Mouse (Mus musculus) stomach, embryonic 16.5 days (tissue): ENCODE measurements at regions not wholly inside any gene's neighbourhood (a gene's known extent, or its start where the extent isn't known, plus 50 kb on each side); places are given as distances from the start of the nearest gene placed in this dataset.

Source experiments
- ATAC-seq: fragments of 200-750 bp; cut with Nextera tagmentation; 2 replicates; pipeline ENCODE4 v1.8.0; 2017; ENCODE audit warnings: moderate number of reproducible peaks, moderate TSS enrichment; ENCODE audit not compliant: insufficient read depth, low FRiP score
- H3K27ac ChIP-seq: fragments of 300-500 bp; sonication (generic); 2 replicates; pipeline ENCODE4 v1.5.1; 2014; ENCODE audit warnings: low read length
- H3K27me3 ChIP-seq: fragments of 300-500 bp; sonication (generic); 2 replicates; pipeline ENCODE4 v1.6.1; 2014; ENCODE audit warnings: low read length, control low read depth, mixed read lengths; ENCODE audit not compliant: control insufficient read depth, insufficient read depth
- H3K36me3 ChIP-seq: fragments of 300-500 bp; sonication (generic); 2 replicates; pipeline ENCODE4 v1.6.1; 2014; ENCODE audit warnings: low read length; ENCODE audit not compliant: control insufficient read depth, insufficient read depth
- H3K4me1 ChIP-seq: fragments of 300-500 bp; sonication (generic); 2 replicates; pipeline ENCODE4 v1.6.1; 2014; ENCODE audit warnings: low read length, control low read depth, mixed read lengths; ENCODE audit not compliant: control insufficient read depth, insufficient read depth
- H3K4me2 ChIP-seq: fragments of 300-500 bp; sonication (generic); 2 replicates; pipeline ENCODE4 v1.6.1; 2014; ENCODE audit warnings: low read depth, low read length, mixed read lengths
- H3K4me3 ChIP-seq: fragments of 300-500 bp; sonication (generic); replicated peaks from 2 replicates; pipeline ENCODE4 v1.5.1; 2014; ENCODE audit warnings: mild to moderate bottlenecking, low read length
- H3K9ac ChIP-seq: fragments of 300-500 bp; sonication (generic); 2 replicates; pipeline ENCODE4 v1.6.1; 2014; ENCODE audit warnings: low read length
- H3K9me3 ChIP-seq: fragments of 300-500 bp; sonication (generic); replicated peaks from 2 replicates; pipeline ENCODE4 v1.6.1; 2016; ENCODE audit warnings: low read length, control low read depth; ENCODE audit not compliant: control insufficient read depth
- WGBS: fragments of 180-500 bp; shearing (Covaris S2); extraction: QIAGEN DNeasy Blood & Tissue Kit; methylation state at CpG from one replicate; pipeline ENCODE4 v1.1.7; 2014; 5-methylcytosine and 5-hydroxymethylcytosine counted together

DNA sequence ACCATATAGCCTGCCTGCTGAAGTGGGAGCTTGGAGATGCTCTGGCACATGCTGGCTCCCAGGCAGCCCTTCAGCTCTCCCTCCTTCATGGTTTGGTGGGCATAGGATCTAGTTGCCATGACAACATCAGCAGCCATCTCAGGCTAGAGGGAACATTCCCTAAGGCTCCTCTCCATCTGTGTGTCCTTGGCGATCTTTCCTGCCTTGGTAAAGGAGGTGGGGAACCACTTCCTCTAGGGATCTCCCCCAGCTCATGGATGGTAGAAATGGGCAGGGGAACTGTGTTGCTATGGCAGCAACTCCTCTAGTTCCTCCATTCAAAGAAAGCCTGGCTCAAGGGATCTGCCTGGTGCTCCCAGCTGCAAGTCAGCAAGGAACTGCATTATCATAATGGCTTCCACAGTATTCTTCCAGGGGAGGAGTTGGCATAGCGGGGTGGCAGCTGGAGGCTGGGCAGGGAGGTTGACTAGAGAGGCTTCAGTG, 74.6 kb upstream of the Gpr158 start:
- 70% methylated on average over 2 of the region's 2 CpGs for WGBS
- Histone ChIP-seq H3K9ac (no peak overlapping the region), H3K4me1 (no peaks in the 10 kb centered on the region), H3K9me3 (no peaks in the 10 kb centered on the region), H3K27me3 (no peaks in the 10 kb centered on the region), H3K4me3 (no peak overlapping the region), H3K4me2 (no peak overlapping the region), H3K36me3 (no peaks in the 10 kb centered on the region), H3K27ac (no peak overlapping the region)
- ATAC-seq: no peak

DNA sequence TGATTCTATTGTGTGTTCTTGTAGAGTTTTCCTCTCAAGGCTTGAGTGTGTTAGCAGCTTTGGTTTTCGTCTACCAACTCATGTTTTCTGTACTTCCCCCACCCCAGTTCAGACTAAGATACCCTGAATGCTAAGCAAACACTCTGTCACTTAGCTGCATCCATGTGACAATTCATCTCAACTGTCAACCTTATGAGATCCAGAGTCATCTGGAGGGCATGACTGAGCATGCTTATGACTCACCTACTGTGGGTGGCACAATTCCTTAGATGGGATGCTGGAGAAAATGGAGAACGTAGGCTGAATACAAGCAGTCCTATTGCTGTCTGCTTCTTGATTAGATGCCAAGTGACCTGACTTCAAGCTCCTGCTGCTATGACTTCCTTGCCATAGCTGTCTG, 73.3 kb upstream of the Gpr158 start:
- 63% methylated on average over 2 of the region's 2 CpGs for WGBS
- H3K4me3 ChIP-seq: no peak overlapping the region
- H3K27me3 ChIP-seq: no peaks in the 10 kb centered on the region
- H3K9me3 ChIP-seq: no peaks in the 10 kb centered on the region
- no peaks in the 10 kb centered on the region for H3K4me1 ChIP-seq
- H3K4me2 ChIP-seq: no peak overlapping the region
- ATAC-seq: no peak
- H3K27ac ChIP-seq: no peak overlapping the region
- H3K9ac ChIP-seq: no peak overlapping the region
- H3K36me3 ChIP-seq: no peaks in the 10 kb centered on the region

DNA sequence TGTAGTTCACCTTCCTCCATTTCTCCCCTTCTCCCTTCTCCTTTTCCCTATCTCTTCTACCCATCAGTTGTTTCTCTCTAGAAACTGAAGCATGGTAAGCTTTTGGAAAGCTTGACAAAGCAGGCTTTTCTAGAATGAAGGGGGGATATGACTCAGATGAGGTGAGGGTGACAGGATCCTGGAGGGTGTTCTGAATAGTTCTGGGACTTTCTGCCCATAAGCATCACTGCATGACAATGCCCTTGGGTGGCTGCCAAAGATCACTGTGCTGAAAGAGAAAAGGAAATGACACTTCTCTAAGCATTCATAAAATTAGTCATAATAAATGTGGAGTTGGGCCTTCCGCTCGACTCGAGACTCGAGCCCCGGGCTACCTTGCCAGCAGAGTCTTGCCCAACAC, 67.7 kb upstream of the Gpr158 start:
- 87% methylated on average over 5 of the region's 5 CpGs for WGBS
- H3K27me3 ChIP-seq: no peaks in the 10 kb centered on the region
- no peak for ATAC-seq

More for the DNA sequence above, 67.7 kb upstream of the Gpr158 start:
- Histone ChIP-seq H3K9ac (no peak overlapping the region), H3K27ac (no peak overlapping the region), H3K4me1 (no peaks in the 10 kb centered on the region), H3K9me3 (no peaks in the 10 kb centered on the region), H3K4me3 (no peak overlapping the region), H3K36me3 (no peaks in the 10 kb centered on the region), H3K4me2 (no peak overlapping the region)
